Mouse (Mus musculus) megakaryocyte, embryonic 14.5 days (primary cell): ENCODE measurements at regions not wholly inside any gene's neighbourhood (a gene's known extent, or its start where the extent isn't known, plus 50 kb on each side); places are given as distances from the start of the nearest gene placed in this dataset.
"Not testable (repeated sequence)": the region's sequence is repeated elsewhere in the genome, so short reads cannot be mapped to it uniquely, and the experiment has no call there.

Source experiments
- H3K27me3 ChIP-seq: replicated peaks from 2 replicates; pipeline ENCODE3; 2012; ENCODE audit warnings: inconsistent platforms
- H3K36me3 ChIP-seq: replicated peaks from 2 replicates; pipeline ENCODE3; 2012; ENCODE audit warnings: low read length, inconsistent platforms, mixed read lengths
- H3K4me1 ChIP-seq: 2 replicates; pipeline ENCODE4 v1.6.1; 2012; ENCODE audit warnings: inconsistent platforms
- H3K4me3 ChIP-seq: replicated peaks from 2 replicates; pipeline ENCODE3; 2012; ENCODE audit warnings: moderate library complexity, mild to moderate bottlenecking, inconsistent platforms
- H3K9me3 ChIP-seq: 2 replicates; pipeline ENCODE4 v1.6.1; 2012; ENCODE audit warnings: inconsistent platforms

DNA sequence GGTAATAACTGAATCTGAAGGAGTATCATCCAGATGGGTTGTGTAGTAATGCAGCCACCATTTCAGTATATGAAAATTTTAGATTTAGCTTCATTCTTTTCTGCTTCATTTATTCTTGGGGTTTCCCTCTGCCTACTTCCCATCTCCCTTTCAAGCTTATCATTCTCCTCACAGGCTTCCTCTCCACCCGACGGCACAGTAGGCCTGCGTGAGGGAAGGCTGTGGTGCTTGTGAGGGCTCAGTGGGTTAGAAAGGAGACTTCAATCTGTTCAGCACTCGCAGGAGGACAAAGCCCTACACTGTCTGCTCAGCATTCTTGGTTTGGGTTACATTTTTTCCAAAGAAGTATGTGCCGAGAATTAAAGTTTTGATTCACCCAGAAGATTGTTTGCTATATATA is 804.2 kb upstream of the Olfr1507 start:
- not testable (repeated sequence) for H3K4me3 ChIP-seq, H3K4me1 ChIP-seq, H3K9me3 ChIP-seq, H3K36me3 ChIP-seq, H3K27me3 ChIP-seq

- not testable (repeated sequence) for H3K9me3 ChIP-seq, H3K27me3 ChIP-seq, H3K4me1 ChIP-seq, H3K36me3 ChIP-seq, H3K4me3 ChIP-seq
Observed at GRCm38 (mm10) chr14:53283350-53284141, 788.0 kb upstream of the Olfr1507 start.

GRCm38 (mm10) chr14:53273218-53273617 is 777.7 kb upstream of the Olfr1507 start:
- not testable (repeated sequence) for H3K36me3 ChIP-seq, H3K4me1 ChIP-seq, H3K27me3 ChIP-seq, H3K9me3 ChIP-seq, H3K4me3 ChIP-seq

- not testable (repeated sequence) for H3K4me3 ChIP-seq, H3K4me1 ChIP-seq, H3K36me3 ChIP-seq, H3K27me3 ChIP-seq, H3K9me3 ChIP-seq
Observed at GRCm38 (mm10) chr14:53267693-53268092, 772.1 kb upstream of the Olfr1507 start.

DNA sequence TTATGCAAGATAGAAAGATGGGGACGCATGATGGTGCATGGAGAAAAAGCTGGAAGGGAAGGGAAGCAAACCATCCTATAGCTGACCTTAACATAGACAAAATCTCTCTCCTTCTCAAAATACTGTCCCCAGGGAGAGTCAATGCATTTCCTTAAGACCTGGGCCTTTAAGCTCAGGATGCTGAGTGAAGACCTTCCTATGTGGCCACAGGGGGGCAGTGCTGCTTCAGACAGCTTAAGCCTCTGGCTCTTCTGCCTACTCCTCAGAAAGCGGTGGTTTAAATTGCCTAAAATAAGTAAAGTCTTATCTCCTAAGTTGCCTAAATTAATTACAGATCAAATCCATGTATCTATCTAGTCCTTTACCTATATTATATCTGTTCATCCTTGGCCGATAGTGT is 760.4 kb upstream of the Olfr1507 start:
- not testable (repeated sequence) for H3K4me3 ChIP-seq, H3K9me3 ChIP-seq, H3K27me3 ChIP-seq, H3K36me3 ChIP-seq, H3K4me1 ChIP-seq

- H3K9me3 ChIP-seq, H3K4me1 ChIP-seq, H3K27me3 ChIP-seq, H3K36me3 ChIP-seq, H3K4me3 ChIP-seq: not testable (repeated sequence)
Observed at GRCm38 (mm10) chr14:53253470-53253869, 757.9 kb upstream of the Olfr1507 start.

- not testable (repeated sequence) for H3K27me3 ChIP-seq, H3K4me3 ChIP-seq, H3K36me3 ChIP-seq, H3K9me3 ChIP-seq, H3K4me1 ChIP-seq
Observed at GRCm38 (mm10) chr14:53231142-53231541, 735.6 kb upstream of the Olfr1507 start.

- not testable (repeated sequence) for H3K4me3 ChIP-seq, H3K36me3 ChIP-seq, H3K4me1 ChIP-seq, H3K27me3 ChIP-seq, H3K9me3 ChIP-seq
Observed at GRCm38 (mm10) chr14:53224789-53225188, 729.2 kb upstream of the Olfr1507 start.

GRCm38 (mm10) chr14:53210554-53210953 is 715.0 kb upstream of the Olfr1507 start:
- H3K4me1 ChIP-seq, H3K4me3 ChIP-seq, H3K27me3 ChIP-seq, H3K36me3 ChIP-seq, H3K9me3 ChIP-seq: not testable (repeated sequence)

DNA sequence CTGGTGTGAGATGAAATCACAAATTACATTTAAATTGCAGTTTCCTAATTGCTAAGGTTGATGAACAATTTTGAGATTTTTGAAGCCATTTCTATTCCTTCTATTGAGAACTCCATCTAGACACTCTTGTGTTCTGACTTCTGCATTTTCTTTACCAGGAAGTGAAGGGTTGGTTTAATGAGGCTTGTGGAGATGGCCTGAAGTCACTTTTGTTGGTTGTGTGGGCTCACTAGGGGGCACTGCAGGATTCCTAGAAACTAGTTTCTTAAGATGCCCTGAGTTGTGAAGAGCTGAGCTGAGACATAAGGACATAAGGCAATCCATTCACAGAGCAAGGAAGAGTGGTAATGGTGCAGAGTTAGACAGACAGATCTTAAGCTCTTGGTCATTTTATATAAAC is 713.7 kb upstream of the Olfr1507 start:
- H3K4me3 ChIP-seq, H3K4me1 ChIP-seq, H3K9me3 ChIP-seq, H3K27me3 ChIP-seq, H3K36me3 ChIP-seq: not testable (repeated sequence)

DNA sequence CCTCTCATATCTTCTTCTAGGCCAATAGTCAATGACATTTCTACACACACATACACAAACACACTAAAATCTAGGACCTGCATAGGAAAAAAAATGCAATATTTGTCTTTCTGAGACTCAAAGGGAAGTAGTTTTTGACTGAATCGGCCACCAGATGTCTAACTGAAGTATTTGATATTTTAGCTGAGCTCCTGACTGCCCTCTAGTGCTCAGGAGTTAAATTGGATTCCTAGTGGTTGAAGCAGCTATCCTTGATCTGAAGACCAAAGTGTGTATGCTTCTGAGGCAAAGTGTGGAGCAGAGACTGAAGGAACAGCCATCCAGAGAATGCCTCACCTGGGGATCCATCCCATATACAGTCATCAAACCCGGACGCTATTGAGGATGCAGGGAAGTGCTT is 695.4 kb upstream of the Olfr1507 start:
- H3K4me1 ChIP-seq, H3K4me3 ChIP-seq, H3K9me3 ChIP-seq, H3K36me3 ChIP-seq, H3K27me3 ChIP-seq: not testable (repeated sequence)

- not testable (repeated sequence) for H3K9me3 ChIP-seq, H3K27me3 ChIP-seq, H3K4me3 ChIP-seq, H3K36me3 ChIP-seq, H3K4me1 ChIP-seq
Observed at GRCm38 (mm10) chr14:53174099-53174498, 678.5 kb upstream of the Olfr1507 start.

DNA sequence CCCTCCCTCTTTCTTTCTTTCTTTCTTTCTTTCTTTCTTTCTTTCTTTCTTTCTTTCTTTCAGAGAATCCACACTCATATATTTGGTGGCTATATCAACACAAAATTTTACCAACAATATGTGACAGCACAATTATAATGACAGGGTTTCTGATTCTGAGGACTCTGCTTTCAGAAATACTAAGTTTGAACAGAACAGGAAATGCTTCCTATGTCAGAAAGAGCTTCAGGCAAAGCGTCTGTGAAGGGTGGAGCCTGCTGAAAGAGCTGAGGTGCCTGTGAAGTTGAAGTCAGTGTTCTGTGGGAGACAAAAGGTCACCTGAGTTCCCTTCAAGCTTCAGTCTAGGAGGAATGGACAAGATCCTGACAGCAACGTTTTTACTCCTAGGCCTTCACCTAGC is 670.8 kb upstream of the Olfr1507 start:
- H3K4me3 ChIP-seq, H3K36me3 ChIP-seq, H3K27me3 ChIP-seq, H3K9me3 ChIP-seq, H3K4me1 ChIP-seq: not testable (repeated sequence)

- not testable (repeated sequence) for H3K27me3 ChIP-seq, H3K4me1 ChIP-seq, H3K4me3 ChIP-seq, H3K36me3 ChIP-seq, H3K9me3 ChIP-seq
Observed at GRCm38 (mm10) chr14:53159012-53159411, 663.5 kb upstream of the Olfr1507 start.

- not testable (repeated sequence) for H3K4me1 ChIP-seq, H3K4me3 ChIP-seq
Observed at GRCm38 (mm10) chr14:53134783-53135182, 639.2 kb upstream of the Olfr1507 start.

GRCm38 (mm10) chr14:53132390-53132789 is 636.8 kb upstream of the Olfr1507 start:
- H3K4me3 ChIP-seq, H3K9me3 ChIP-seq, H3K36me3 ChIP-seq, H3K27me3 ChIP-seq, H3K4me1 ChIP-seq: not testable (repeated sequence)

More at GRCm38 (mm10) chr14:53134783-53135182, 639.2 kb upstream of the Olfr1507 start:
- H3K9me3 ChIP-seq, H3K36me3 ChIP-seq, H3K27me3 ChIP-seq: not testable (repeated sequence)

DNA sequence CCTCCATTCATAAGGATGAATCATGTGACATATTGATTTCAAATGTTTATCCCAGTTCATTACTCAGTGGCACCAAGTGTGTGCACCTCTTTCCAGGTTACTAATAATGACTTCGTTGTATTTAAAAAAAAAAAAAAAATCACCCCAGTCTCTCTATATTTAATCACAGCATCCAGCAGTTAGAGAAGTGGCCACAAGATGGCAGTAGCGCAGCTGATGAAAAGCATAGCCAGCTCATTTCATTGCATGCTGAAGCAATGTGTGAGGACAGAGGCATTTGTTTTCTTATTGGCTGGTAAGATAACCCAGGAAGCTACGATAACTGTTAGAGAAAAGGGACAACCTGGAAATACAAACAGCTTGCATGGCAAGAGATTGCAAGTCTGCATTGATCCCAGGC is 626.2 kb upstream of the Olfr1507 start:
- H3K4me3 ChIP-seq, H3K4me1 ChIP-seq, H3K36me3 ChIP-seq, H3K9me3 ChIP-seq, H3K27me3 ChIP-seq: not testable (repeated sequence)
